Mouse (Mus musculus) right cerebral cortex, postnatal 4 days (tissue): Measurements from ENCODE around the gene Abtb1.
A peak's percentile ranks its signal among the peaks of the same experiment; 100 is the strongest.

ENCODE experiments used
- DNase-seq: peaks from one replicate; pipeline ENCODE4 v3.0.0-alpha.2; 2022

Abtb1 gene

GRCm38 (mm10) chr6:88850034-88850433, 8.2 kb upstream of the Abtb1 start:
- no peak for DNase-seq

GRCm38 (mm10) chr6:88849270-88849669, 7.5 kb upstream of the Abtb1 start:
- DNase-seq, result no peak

GRCm38 (mm10) chr6:88847571-88847970, 5.8 kb upstream of the Abtb1 start:
- DNase-seq, result no peak

DNA sequence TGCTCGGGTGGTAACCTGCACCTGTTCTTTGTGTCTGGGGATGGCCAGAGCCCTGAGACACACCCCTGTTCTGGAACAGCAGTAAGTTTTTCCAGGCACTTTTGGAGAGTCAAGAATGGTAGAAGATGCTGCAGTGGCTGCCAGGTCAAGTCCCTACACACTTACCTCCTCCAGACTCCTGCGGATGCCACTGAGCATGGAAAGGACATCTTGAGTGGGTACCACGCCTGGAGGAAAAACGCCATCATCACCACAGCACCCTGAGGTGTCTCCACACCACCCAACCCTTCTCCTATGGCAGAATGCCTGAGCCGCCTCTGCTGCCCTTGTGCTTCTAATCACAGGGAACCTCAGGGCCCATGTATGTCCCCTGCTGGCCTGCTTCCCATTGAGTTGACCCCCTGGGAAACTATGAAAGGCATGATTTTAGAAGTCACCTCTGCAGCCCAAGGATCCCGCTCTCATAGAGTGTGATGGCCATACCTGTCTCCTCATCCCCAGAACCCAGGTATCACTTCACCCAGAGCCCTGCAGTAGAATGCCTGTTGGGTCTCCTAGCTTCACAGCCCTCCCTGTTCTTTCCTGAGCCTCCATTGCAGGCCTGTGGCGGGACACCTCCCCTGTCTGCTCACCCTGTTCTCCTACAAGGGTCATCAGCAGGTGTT, 3.2 kb upstream of the Abtb1 start:
- no peak for DNase-seq

DNA sequence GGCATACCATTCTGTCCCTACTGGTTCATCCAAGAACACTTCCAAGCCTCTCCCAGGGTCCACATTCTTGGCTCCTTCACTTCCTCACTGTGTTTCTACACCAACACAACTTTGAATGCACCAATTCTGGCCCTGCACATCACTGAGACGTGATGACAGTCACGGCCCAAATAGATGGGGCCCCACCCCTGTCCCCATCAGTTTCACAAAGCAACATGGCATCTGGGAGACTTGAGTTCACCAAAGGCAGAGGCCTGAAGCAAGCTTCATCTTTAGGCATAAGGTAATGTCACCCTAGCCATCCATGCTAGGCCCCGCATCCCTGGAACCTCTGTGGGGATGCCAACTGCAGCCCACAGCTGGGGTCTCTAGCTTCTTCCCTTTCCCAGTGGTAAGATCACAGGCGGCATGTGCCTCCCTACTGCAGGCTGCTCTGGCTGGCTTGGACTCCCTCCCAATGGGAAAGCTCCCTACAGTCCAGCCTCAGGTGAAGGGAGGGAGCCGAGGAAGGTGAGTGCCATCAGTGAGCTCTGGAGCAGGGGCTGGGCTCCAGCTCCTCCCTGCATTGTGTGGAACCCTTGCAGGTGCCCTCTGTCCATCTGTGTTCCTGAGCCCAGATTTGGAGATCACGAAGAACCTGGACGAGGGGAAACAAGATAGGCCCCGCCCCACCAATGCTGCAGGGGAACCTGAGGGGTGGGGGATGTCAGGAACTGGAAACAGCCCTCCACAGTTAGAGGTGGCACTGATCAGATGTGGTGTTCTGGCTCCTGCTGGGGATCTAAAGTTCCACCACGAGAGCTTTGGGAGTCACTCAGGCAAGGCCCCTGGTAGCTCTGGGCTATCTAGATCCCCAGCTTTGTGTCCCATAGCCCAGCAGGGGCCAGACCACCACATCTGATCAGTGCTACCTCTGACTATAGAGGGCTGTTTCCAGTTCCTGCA, 2.3 kb upstream of the Abtb1 start:
- DNase-seq, result no peak

DNA sequence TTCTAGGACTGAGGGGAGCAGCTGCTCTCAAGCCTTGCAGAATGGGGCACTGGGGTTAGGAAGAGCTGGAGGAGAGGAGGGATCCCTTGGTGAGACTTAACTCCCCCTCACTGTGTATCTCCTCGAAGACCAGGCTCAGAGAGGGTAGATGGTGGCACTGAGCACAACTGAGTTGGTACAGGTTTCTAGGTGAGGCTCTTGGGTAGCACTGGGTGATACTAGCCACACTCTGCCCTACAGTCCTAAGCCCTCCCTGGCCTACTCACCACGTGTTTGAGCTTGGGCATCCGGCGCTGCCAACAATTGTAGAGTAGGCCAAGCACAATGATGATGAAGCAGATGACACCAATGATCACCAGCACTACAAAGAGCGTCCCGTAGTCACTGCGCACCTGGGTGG, 1.5 kb upstream of the Abtb1 start:
- DNase-seq, result no peak

GRCm38 (mm10) chr6:88842731-88843151, 957 bp upstream of the Abtb1 start:
- DNase-seq, result peak; percentile 63

DNA sequence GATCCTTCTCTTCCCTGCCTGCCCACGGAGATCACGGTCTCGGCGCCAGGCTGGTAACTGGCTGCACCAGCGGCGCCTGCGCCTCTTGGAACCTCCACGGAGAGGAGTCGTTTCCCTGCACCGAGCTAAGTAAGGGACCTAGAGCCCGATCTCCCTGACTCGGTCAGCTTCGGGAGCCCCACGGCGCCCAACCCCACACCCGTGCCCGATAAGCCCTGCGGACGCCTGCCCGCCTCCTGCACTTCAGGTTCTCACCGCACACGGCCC, 337 bp downstream of the Abtb1 start:
- DNase-seq, result no peak

DNA sequence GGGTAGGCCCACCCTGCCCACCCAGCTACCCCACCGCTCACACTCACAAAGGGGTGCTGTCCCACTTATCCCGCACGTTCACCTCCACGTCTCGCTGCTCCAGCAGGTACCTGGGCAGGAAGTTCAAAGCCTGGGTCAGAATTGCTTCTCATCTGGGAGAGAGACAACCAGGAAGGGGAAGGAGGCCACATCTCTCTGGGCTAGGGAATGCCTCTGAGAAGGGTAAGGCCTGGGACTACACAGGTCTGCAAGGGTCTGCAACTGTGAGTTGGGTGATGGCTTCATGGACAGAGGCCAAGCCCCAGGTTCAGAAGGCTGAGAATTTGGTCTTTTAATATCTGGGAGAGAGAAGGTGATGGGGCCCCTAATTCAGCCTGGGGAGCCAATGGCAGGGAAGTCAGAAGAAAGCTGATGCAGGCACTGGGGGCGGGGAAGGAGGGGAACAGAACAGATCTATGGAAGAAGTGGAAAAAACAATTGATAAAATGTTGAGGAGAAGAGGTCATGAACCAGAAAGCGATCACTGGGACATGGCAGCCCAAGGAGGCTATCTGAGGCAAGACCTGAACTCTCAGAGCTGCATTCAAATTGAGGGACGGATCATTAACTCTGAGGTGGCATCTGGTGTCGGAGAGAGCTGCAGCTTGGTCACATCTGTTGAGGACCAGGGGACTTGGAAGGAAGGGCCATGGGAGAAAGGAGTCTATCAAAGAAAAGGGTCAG, 832 bp downstream of the Abtb1 start:
- no peak for DNase-seq

DNA sequence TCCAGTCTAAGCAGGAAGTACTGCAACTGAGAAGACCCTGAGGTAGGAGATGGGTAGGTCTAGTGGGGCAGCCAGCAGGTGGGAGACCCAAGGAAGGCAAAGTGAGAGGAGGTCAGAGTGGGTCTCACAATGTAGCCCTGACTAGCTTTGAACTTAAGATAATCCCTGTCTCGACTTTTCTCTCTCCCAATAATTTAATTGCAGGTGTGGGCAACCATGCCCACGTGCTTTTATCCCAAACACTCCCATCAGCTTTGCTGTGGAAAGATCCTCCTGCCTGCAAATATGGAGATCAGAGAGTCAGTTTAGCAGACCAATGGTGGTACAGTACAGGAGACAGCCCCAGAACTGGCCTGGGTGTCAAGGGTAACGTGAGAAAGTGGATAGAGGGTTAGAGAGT, 1.6 kb downstream of the Abtb1 start:
- DNase-seq, result no peak

DNA sequence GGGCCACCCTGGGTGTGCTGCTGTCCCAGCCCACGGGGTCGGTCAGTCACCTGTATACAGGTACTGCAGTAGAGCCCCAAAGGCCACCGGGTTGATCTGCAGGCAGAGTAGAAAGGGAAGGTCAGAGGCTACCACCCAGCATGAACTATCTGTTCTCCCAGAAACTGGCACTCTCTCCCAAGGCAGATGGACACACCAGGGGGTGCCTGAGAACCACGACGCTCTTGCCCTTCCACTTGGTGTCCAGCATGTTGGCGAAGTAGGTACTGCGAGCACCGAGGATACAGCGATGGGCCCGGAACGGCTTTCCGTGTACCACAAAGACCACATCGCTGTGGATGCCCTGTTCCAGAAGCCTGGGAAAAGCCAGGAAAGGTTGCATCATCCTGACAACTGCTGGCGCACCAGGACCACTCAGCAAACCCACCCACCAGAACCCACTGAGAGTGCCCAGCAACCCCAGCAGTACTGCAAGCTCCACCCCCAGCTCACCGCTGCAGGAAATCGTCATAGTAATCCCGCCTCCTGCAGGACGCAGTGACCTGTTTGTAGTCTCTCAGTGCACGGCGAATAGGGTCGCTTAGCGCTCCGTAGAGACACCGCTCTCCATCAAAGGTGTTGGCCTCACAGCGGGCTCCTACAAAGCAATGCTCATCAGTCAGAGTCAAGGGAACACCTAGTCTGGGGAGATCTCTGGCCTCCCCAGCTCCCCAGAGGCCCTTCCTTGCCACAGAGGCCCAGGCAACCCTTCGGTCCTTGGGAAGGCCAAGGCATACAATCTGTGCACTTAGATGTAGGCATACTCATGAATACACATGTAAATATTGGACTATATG, 2.4 kb downstream of the Abtb1 start:
- DNase-seq, result no peak

- no peak for DNase-seq
Measured at GRCm38 (mm10) chr6:88838613-88839012, 3.2 kb downstream of the Abtb1 start.

GRCm38 (mm10) chr6:88837999-88838398, 3.8 kb downstream of the Abtb1 start:
- DNase-seq, result no peak

- DNase-seq, result no peak
Measured at GRCm38 (mm10) chr6:88836178-88836819, 5.5 kb downstream of the Abtb1 start.

GRCm38 (mm10) chr6:88835047-88835446, 6.7 kb downstream of the Abtb1 start:
- no peak for DNase-seq

DNA sequence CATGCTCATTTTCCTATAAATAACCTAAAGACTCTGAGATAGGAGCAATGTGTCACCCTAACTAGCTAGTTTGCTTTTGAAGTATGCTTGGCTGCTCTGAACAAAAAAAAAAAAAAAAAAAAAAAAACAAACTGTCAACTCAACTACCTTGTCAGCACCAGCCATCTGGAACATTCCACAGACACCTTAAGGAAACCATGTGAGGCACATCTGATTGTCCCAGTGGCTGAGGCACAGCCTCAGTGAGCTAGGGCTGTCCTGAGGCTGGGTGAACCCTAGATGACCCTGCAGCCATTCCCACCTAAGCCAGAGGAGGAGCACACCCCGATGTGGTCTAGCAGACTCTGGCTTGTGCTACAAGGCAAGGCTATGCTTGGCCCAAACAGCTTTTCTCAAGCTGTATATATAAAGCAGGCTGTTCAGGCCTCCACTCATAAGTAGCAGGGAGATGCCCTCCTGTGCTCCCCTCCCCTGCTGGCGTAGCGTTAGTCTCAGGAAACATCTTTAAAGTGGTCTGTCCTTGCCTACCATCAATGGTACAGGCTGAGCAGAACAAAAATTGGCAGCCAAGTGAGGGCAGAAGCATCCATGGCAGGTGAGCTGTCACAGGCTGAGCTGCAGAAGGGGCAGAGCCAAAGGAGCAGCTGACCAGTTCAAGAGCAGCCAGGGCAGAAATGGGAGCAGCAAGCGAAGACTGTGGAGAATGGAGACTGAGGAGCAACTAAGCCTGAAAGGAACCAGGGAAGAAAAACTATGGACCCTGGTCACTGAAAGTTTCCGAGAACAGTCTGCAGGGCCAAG, 8.2 kb downstream of the Abtb1 start:
- DNase-seq, result no peak

- DNase-seq, result no peak
Measured at GRCm38 (mm10) chr6:88832663-88833062, 9.1 kb downstream of the Abtb1 start.

DNA sequence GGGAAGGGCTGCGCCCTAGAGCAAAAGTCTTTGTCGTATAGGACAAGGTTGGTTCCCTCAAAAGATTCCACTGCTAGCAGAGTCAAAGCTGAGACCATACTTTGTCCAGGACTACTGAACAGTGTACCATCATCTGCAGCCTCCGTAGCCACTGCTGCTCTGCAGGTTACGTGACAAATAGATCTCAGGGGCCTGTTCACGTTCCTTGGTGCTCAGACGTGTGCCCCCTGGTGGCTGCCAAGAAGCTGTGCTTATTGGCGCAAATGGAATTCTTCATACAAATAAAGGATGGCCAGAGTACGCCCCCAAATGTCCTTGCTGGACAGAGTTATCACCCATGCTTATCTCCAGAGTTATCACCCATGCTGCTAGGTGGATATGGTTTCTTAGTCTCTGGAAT, 10.3 kb downstream of the Abtb1 start:
- DNase-seq, result peak; percentile 77

DNA sequence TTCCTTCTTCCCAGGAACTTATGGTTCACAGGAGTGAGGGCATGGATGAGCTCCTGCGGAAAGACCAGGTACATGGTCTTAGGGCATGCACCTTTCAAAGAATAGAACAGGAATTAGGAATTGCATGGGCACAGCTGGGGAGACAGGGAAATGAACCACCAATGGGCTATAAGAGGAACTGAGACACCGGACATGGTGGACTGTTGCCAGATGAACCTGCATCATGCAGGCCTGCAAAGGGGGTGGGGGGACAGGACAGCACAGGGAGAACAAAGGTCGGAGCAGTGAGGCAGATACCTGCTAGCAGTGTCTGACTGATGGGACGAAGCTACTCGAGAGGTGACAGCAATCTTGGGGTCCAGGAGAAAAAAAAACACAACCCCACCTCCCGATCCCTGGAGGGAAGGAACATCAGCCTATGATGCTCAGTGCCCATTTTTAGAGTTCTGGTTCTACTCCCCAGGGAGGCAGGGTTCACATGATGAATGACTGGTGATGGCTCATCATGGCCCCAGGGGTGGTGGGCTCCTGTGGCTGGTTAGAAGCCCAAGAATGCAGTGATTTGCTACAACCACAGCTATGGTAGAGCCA, 11.6 kb downstream of the Abtb1 start:
- DNase-seq, result no peak

DNA sequence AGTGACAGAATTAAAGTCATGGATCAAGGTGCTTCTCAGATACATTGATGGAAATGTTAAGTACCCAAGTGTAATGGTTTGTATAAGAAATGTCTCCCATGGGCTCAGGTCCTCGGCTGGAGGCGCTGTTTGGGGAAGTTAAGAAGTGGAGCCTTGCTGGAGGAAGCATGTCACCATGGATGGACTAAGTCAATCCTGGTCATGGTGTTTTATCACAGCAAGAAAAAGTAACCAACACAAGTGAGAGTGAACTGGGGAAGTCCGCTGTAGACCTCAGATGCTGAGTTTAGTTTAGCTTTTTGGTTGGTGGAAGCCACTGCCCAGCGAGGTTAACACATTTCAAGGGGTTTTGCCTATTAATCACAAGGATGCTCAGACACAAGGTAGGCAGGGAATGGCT, 12.2 kb downstream of the Abtb1 start:
- DNase-seq, result no peak
